Mouse (Mus musculus) G1E (cell line): ENCODE results near the gene Pgd.

Experiments
- CTCF ChIP-seq: IDR thresholded peaks from 2 replicates; pipeline ENCODE4 v1.5.1; 2012; ENCODE audit warnings: low read depth, low read length, inconsistent platforms, mixed read lengths
- GATA1 ChIP-seq: IDR thresholded peaks from 2 replicates; pipeline ENCODE4 v1.6.1; 2012; ENCODE audit warnings: borderline replicate concordance, low read length, inconsistent platforms, mixed read lengths
- POLR2AphosphoS5 ChIP-seq: IDR thresholded peaks from 2 replicates; pipeline ENCODE4 v1.6.1; 2012; ENCODE audit warnings: low read depth, low read length, inconsistent platforms; ENCODE audit not compliant: insufficient replicate concordance

- TF ChIP-seq CTCF (no peak), GATA1 (no peak), POLR2AphosphoS5 (no peak)
These were observed 40.5 kb downstream of the Pgd start for GRCm38 (mm10) chr4:149126115-149126509.
